Mouse (Mus musculus): ENCODE measurements at regions not wholly inside any gene's neighbourhood (a gene's known extent, or its start where the extent isn't known, plus 50 kb on each side); places are given as distances from the start of the nearest gene placed in this dataset.

GRCm38 (mm10) chr14:80901346-80901745 lies 917.5 kb downstream of the Olfm4 start:
- peak in 1 of 2 experiments; percentile 13 for DNase-seq (ENCODE audit: low spot score in 2 of 2)

- DNase-seq (ENCODE audit: low spot score in 2 of 2): peak in 1 of 2 experiments; percentile 10
These were observed 917.9 kb downstream of the Olfm4 start for GRCm38 (mm10) chr14:80901759-80902163.

GRCm38 (mm10) chr14:80916031-80916430 lies 932.1 kb downstream of the Olfm4 start:
- no peak for DNase-seq (ENCODE audit: low spot score in 2 of 2)

- DNase-seq (ENCODE audit: low spot score in 2 of 2): no peak
These were observed 939.9 kb downstream of the Olfm4 start for GRCm38 (mm10) chr14:80923732-80924131.

- DNase-seq (ENCODE audit: low spot score in 2 of 2): no peak
These were observed 976.1 kb downstream of the Olfm4 start for GRCm38 (mm10) chr14:80959966-80960365.

- no peak for DNase-seq (ENCODE audit: low spot score in 2 of 2)
These were observed 991.9 kb downstream of the Olfm4 start for GRCm38 (mm10) chr14:80975795-80976194.

GRCm38 (mm10) chr14:80976662-80977061 lies 992.8 kb downstream of the Olfm4 start:
- DNase-seq (ENCODE audit: low spot score in 2 of 2): no peak

GRCm38 (mm10) chr14:80979475-80979874 lies 995.6 kb downstream of the Olfm4 start:
- DNase-seq (ENCODE audit: low spot score in 2 of 2): no peak

- no peak for DNase-seq (ENCODE audit: low spot score in 2 of 2)
These were observed 1006.3 kb downstream of the Olfm4 start for GRCm38 (mm10) chr14:80990192-80990591.

GRCm38 (mm10) chr14:80990679-80991286 lies 1006.9 kb downstream of the Olfm4 start:
- no peak for DNase-seq (ENCODE audit: low spot score in 2 of 2)

GRCm38 (mm10) chr14:80999030-80999429 lies 1015.1 kb downstream of the Olfm4 start:
- DNase-seq (ENCODE audit: low spot score in 2 of 2): no peak

- no peak for DNase-seq (ENCODE audit: low spot score in 2 of 2)
These were observed 1029.3 kb downstream of the Olfm4 start for GRCm38 (mm10) chr14:81013208-81013607.

- DNase-seq (ENCODE audit: low spot score in 2 of 2): no peak
These were observed 1047.6 kb downstream of the Olfm4 start for GRCm38 (mm10) chr14:81031475-81031874.

- DNase-seq (ENCODE audit: low spot score in 2 of 2): no peak
These were observed 1053.8 kb downstream of the Olfm4 start for GRCm38 (mm10) chr14:81037635-81038034.

GRCm38 (mm10) chr14:81038045-81038444 lies 1054.2 kb downstream of the Olfm4 start:
- no peak for DNase-seq (ENCODE audit: low spot score in 2 of 2)
